Mouse (Mus musculus): Measurements from ENCODE around the gene Gata1. TPM values are rescaled to one million over a fixed set of nuclear protein-coding genes. Genes with fewer than 3 reads are reported as not detected.

The Gata1 gene
- polyA plus RNA-seq, 1 experiment from 2014 or later, result 156 TPM

GRCm38 (mm10) chrX:8002001-8002400 is 24.1 kb upstream of the Gata1 start:
- no peak overlapping the region for H3K9ac ChIP-seq
- H3K4me3 ChIP-seq, result no peak overlapping the region
- H3K27ac ChIP-seq, result no peak overlapping the region; the same call in 1 of the 2 replicates
- H3K36me3 ChIP-seq, result no peaks in the 10 kb centered on the region
- no peaks in the 10 kb centered on the region for H3K27me3 ChIP-seq (replicated peaks)
- H3K4me2 ChIP-seq, result no peak overlapping the region
- H3K9me3 ChIP-seq (replicated peaks), result no peaks in the 10 kb centered on the region
- WGBS (ENCODE audit: insufficient replicate concordance), result 54% methylated on average over 5 of the region's 5 CpGs
- peaks cover 22% of the 10 kb centered on the region for H3K4me1 ChIP-seq
- no peak for ATAC-seq

GRCm38 (mm10) chrX:8000546-8001192 is 22.8 kb upstream of the Gata1 start:
- no peaks in the 10 kb centered on the region for H3K9me3 ChIP-seq (replicated peaks)
- no peaks in the 10 kb centered on the region for H3K36me3 ChIP-seq
- peaks cover 22% of the 10 kb centered on the region for H3K4me1 ChIP-seq
- peak overlapping the region; percentile 72 for H3K27ac ChIP-seq
- H3K4me2 ChIP-seq, result no peak overlapping the region
- no peak overlapping the region for H3K9ac ChIP-seq
- no peak overlapping the region for H3K4me3 ChIP-seq
- peak; percentile 85 for ATAC-seq
- no peaks in the 10 kb centered on the region for H3K27me3 ChIP-seq (replicated peaks)
- WGBS (ENCODE audit: insufficient replicate concordance), result 76% methylated on average over 3 of the region's 3 CpGs

GRCm38 (mm10) chrX:7993068-7993735 is 15.3 kb upstream of the Gata1 start:
- Histone ChIP-seq H3K27me3 (replicated peaks) (no peaks in the 10 kb centered on the region), H3K4me1 (peaks cover 30% of the 10 kb centered on the region), H3K4me3 (peak overlapping the region; percentile 26; the same call in 1 of the 2 replicates), H3K4me2 (peak overlapping the region; percentile 65), H3K36me3 (no peaks in the 10 kb centered on the region), H3K9me3 (replicated peaks) (no peaks in the 10 kb centered on the region), H3K9ac (peak overlapping the region; percentile 56), H3K27ac (peak overlapping the region; percentile 95)
- 19% methylated on average over 10 of the region's 10 CpGs for whole genome bisulfite sequencing (ENCODE audit: insufficient replicate concordance)
- ATAC-seq, result peak; percentile 95

GRCm38 (mm10) chrX:7992379-7993067 is 14.7 kb upstream of the Gata1 start:
- peak; percentile 81 for ATAC-seq
- Histone ChIP-seq H3K4me3 (no peak overlapping the region), H3K4me1 (peaks cover 30% of the 10 kb centered on the region), H3K27me3 (replicated peaks) (no peaks in the 10 kb centered on the region), H3K4me2 (peak overlapping the region; percentile 65), H3K9ac (peak overlapping the region; percentile 56), H3K9me3 (replicated peaks) (no peaks in the 10 kb centered on the region), H3K27ac (peak overlapping the region; percentile 95), H3K36me3 (no peaks in the 10 kb centered on the region)
- WGBS (ENCODE audit: insufficient replicate concordance), result 36% methylated on average over 8 of the region's 8 CpGs

GRCm38 (mm10) chrX:7981368-7981767 is 3.5 kb upstream of the Gata1 start:
- H3K4me1 ChIP-seq, result peaks cover 13% of the 10 kb centered on the region
- 71% methylated on average over 7 of the region's 7 CpGs for WGBS (ENCODE audit: insufficient replicate concordance)
- no peak overlapping the region for H3K27ac ChIP-seq
- no peak overlapping the region for H3K4me3 ChIP-seq
- no peaks in the 10 kb centered on the region for H3K9me3 ChIP-seq (replicated peaks)
- H3K36me3 ChIP-seq, result no peaks in the 10 kb centered on the region
- H3K27me3 ChIP-seq (replicated peaks), result no peaks in the 10 kb centered on the region
- H3K4me2 ChIP-seq, result no peak overlapping the region
- ATAC-seq, result no peak
- no peak overlapping the region for H3K9ac ChIP-seq

GRCm38 (mm10) chrX:7971292-7971691 is 6.6 kb downstream of the Gata1 start:
- Histone ChIP-seq H3K4me2 (peak overlapping the region; percentile 72), H3K4me3 (peak overlapping the region; percentile 26), H3K36me3 (no peaks in the 10 kb centered on the region), H3K27me3 (replicated peaks) (no peaks in the 10 kb centered on the region), H3K27ac (peak overlapping the region; percentile 93), H3K4me1 (peaks cover 52% of the 10 kb centered on the region), H3K9ac (peak overlapping the region; percentile 53), H3K9me3 (replicated peaks) (no peaks in the 10 kb centered on the region)
- peak; percentile 89 for ATAC-seq
- WGBS (ENCODE audit: insufficient replicate concordance), result 18% methylated on average over 4 of the region's 4 CpGs

GRCm38 (mm10) chrX:7968899-7969298 is 9.0 kb downstream of the Gata1 start:
- 61% methylated on average over 3 of the region's 3 CpGs for WGBS (ENCODE audit: insufficient replicate concordance)

GRCm38 (mm10) chrX:7968226-7968625 is 9.6 kb downstream of the Gata1 start:
- Histone ChIP-seq H3K27me3 (replicated peaks) (no peaks in the 10 kb centered on the region), H3K27ac (peak overlapping the region; percentile 93), H3K4me3 (peak overlapping the region; percentile 73), H3K36me3 (peaks cover 11% of the 10 kb centered on the region), H3K9me3 (replicated peaks) (no peaks in the 10 kb centered on the region), H3K9ac (peak overlapping the region; percentile 69), H3K4me1 (peaks cover 53% of the 10 kb centered on the region), H3K4me2 (peak overlapping the region; percentile 72)
- peak; percentile 78 for ATAC-seq
- WGBS (ENCODE audit: insufficient replicate concordance), result 19% methylated on average over 8 of the region's 8 CpGs

More at GRCm38 (mm10) chrX:7968899-7969298, 9.0 kb downstream of the Gata1 start:
- ATAC-seq, result no peak
- Histone ChIP-seq H3K4me2 (peak overlapping the region; percentile 72), H3K27ac (peak overlapping the region; percentile 93), H3K4me1 (peaks cover 48% of the 10 kb centered on the region), H3K9ac (peak overlapping the region; percentile 69), H3K27me3 (replicated peaks) (no peaks in the 10 kb centered on the region), H3K36me3 (peaks cover 5% of the 10 kb centered on the region), H3K9me3 (replicated peaks) (no peaks in the 10 kb centered on the region), H3K4me3 (peak overlapping the region; percentile 73)

- peaks cover 53% of the 10 kb centered on the region for H3K4me1 ChIP-seq
- peak overlapping the region; percentile 93 for H3K27ac ChIP-seq
- H3K9ac ChIP-seq, result peak overlapping the region; percentile 82
- ATAC-seq, result peak; percentile 83
- 45% methylated on average over 5 of the region's 9 CpGs for WGBS (ENCODE audit: insufficient replicate concordance)
- H3K9me3 ChIP-seq (replicated peaks), result no peaks in the 10 kb centered on the region
- peaks cover 16% of the 10 kb centered on the region for H3K36me3 ChIP-seq
- no peaks in the 10 kb centered on the region for H3K27me3 ChIP-seq (replicated peaks)
- H3K4me3 ChIP-seq, result peak overlapping the region; percentile 73
- peak overlapping the region; percentile 72 for H3K4me2 ChIP-seq
Observed at GRCm38 (mm10) chrX:7967596-7968201, 10.2 kb downstream of the Gata1 start.

GRCm38 (mm10) chrX:7966161-7966560 is 11.7 kb downstream of the Gata1 start:
- no peaks in the 10 kb centered on the region for H3K27me3 ChIP-seq (replicated peaks)
- H3K4me1 ChIP-seq, result peaks cover 48% of the 10 kb centered on the region
- peak overlapping the region; percentile 93 for H3K27ac ChIP-seq
- H3K36me3 ChIP-seq, result peaks cover 30% of the 10 kb centered on the region
- 19% methylated on average over 4 of the region's 4 CpGs for WGBS (ENCODE audit: insufficient replicate concordance)
- peak overlapping the region; percentile 73 for H3K4me3 ChIP-seq
- peak; percentile 40 for ATAC-seq
- no peaks in the 10 kb centered on the region for H3K9me3 ChIP-seq (replicated peaks)
- H3K9ac ChIP-seq, result peak overlapping the region; percentile 82
- peak overlapping the region; percentile 72 for H3K4me2 ChIP-seq

GRCm38 (mm10) chrX:7963829-7964626 is 13.8 kb downstream of the Gata1 start:
- H3K4me3 ChIP-seq, result peak overlapping the region; percentile 73
- no peaks in the 10 kb centered on the region for H3K27me3 ChIP-seq (replicated peaks)
- peak overlapping the region; percentile 72 for H3K4me2 ChIP-seq
- H3K9ac ChIP-seq, result peak overlapping the region; percentile 82
- H3K36me3 ChIP-seq, result peaks cover 51% of the 10 kb centered on the region
- WGBS (ENCODE audit: insufficient replicate concordance), result 29% methylated on average over 7 of the region's 7 CpGs
- peak overlapping the region; percentile 93 for H3K27ac ChIP-seq
- peaks cover 28% of the 10 kb centered on the region for H3K4me1 ChIP-seq
- H3K9me3 ChIP-seq (replicated peaks), result no peaks in the 10 kb centered on the region
- ATAC-seq, result no peak

All from liver, embryonic 12.5 days (tissue).